Mouse (Mus musculus) cerebellum, adult 8-10 months (tissue): Measurements from ENCODE around the gene Kif1b.
A peak's percentile ranks its signal among the peaks of the same experiment; 100 is the strongest.
"Not testable (repeated sequence)": the region's sequence is repeated elsewhere in the genome, so short reads cannot be mapped to it uniquely, and the experiment has no call there.

ENCODE experiments used
- DNase-seq: peaks from one replicate; pipeline ENCODE4 v3.0.0; 2022

Gene Kif1b

DNA sequence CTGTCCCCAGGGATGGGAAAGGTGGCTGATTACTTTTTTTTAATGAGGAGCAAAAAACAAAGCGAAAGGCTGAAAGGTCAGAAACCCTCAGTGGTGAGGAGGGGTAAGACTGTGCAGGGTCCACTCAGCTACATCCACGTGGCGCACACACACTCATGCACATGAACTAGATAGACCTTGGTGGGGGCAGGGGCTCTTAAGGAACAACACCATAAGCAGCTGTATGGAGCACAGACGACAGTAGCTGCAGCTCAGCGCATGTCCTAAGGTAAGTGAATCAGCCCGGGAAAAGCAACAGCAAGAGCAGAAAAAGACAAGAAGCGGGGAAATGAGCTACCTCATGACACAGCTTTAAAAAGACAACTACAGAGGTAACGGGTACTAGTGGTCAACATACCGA is 44.3 kb downstream of the Kif1b start:
- no peak for DNase-seq

DNA sequence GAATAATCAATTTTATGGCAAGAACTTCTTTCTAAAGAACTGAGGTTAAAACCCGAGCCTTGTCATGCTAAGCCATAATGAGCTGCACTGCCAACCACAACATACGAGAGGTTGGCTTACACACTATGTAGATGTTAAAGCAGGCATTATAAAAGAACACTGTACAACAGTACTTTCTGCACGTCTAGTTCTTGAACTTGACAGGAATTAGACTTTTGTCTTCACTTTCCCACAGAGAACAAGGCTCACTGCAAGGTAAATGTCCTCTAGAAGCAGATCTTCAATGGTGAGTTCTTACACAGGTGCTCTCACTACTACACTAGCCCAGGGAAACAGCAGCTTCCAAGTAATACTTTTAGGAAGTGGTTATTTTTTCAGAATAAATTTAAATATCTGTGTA is 46.0 kb downstream of the Kif1b start:
- no peak for DNase-seq

DNA sequence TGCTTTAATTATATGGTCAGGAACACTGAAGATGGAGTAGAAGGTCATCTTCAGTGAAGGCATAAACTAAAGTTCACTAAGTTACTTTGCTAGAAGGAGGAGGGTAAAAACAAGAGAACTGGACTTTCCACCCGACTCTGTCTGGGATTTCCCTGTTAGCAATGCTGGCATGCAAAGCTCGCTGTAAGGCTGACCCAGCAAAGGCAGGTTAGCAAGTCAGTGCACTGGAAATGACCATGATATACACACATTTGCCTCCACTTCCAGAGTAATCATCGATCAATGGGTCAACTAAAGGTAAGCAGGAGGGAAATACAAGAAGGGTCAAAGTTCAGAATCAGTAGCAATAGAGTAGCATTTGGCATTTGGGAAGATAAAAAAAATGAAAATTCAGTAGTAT is 46.6 kb downstream of the Kif1b start:
- DNase-seq: no peak

DNA sequence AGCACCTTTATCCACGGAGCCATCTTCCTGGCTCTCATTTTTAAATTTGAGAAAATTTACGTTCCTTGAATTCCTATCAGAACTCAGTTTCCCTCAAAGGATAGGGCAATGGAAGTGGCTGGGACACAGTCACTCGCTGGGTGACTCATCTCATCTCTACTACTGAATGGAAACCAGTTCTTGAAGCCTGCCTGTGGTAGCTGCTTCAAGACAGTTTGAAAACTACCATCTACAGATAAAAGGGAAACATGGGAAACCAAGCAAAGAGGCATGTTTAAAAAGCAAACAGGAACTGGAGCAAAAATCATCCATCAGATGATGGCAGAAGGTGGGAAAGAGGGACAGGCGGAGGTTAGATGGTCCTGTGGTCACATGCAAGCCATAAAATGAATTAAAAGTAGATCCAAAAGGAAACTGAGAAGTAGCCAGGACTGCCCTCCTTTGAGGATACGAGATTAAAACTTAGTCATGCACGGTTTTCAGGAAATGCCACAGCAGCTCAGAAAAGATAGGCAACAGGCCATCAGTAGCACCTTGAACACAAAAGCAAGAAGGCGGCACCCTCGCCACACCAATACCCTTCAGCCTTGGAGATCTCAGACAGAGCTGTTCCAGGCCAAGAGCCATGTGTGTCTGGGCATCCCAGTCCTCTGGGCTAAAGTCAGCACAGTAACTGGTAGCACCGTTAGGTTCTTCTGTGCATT is 48.0 kb downstream of the Kif1b start:
- no peak for DNase-seq

DNA sequence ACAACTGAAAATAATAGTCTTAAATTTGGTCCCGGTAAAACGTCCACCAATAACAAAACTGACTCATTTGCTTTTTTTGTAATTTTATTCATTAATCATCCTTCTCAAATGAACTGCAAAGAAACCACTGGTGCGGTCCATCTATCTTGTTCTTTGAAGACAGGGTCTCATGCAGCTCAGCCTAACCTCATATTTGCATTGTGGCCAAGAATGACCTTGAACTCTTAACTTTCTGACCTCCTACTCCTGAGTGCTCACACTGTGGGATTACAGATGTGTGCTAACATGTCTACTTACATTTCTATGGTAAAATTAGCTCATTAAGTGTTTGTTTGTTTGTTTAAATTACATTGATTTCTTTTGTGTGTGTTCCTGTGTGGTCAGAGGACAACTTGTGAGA is 48.6 kb downstream of the Kif1b start:
- no peak for DNase-seq

DNA sequence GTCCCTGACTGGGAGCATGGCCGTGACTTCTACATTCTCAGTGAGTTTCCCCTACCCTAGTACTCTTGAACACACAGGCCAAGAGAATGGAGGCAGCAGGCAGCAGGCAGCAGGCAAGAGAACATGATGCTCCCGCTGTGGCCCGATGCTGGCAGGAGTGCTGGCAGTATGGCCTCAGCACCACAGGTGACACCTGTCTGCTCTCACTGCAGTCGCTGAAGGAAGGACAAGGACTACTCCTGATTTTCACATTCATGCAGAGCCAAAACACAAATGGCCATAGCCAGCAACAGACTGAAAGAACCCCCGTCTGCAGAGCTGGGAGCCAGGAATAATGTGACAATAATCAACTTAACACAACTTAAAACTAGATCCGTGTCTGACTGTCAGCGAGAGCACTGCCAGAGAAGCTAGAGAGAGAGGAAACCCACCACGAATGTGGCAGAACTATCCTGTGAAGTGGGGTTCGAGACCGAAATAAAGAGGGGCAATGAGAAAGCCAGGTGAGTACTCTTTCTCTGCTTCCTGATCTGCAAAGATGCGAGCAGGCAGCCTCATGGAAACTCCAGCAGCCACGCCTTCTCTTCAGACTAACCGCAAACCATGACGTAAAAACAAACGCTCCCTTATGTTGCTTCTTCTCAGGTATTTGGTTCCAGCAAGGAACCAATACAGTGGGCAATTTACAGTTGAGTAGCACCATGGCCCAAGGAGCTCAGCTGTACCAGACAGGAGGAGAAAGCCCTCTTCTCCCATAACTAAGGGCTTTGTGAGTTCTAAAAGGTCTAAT is 50.8 kb downstream of the Kif1b start:
- peak; percentile 74 for DNase-seq

DNA sequence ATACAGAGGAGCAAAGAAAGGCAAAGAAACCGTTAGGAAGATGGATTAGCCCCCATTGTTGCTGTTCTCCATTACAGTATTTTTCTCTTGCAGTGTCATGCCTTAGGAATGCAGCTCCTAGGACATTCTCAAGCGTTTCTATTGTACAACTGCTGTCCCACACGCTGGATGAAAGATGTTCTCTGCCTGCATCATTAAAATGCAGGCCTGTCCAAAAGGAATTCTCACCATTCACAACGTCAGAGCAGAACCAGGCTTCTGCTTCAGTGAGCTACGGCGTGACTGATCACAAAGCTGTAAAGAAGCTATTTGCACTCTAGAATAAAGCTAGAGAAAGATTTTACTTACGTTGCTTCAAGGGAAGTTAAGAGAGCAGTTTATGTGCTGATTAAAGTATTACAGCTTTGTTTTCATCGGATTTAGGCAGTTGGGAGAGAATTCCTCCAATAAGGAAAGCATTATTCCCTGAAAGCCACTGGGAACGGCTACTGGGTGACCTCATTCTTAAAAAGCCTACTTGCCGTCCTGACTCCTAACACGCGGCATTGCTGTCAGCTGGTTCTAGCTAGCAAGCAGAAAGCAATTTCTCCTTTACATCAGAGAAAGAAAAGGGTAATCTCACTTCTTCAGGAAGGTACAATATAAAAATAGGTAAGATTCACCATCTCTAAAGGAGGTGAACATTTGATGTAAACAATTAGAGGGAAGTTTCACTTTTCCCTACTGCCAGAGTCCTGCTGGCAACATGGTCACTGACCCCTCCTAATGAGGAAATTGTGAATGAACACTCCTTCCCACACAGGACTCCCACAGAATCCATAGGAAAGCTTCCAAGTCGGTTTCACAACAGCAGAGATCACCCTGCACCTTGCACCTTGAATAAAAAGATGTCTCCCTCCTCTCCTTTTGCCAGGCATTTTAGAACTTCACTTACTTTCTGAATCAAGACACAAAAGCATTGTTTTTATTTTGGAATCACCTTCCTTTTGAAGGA is 51.9 kb downstream of the Kif1b start:
- DNase-seq: no peak

DNA sequence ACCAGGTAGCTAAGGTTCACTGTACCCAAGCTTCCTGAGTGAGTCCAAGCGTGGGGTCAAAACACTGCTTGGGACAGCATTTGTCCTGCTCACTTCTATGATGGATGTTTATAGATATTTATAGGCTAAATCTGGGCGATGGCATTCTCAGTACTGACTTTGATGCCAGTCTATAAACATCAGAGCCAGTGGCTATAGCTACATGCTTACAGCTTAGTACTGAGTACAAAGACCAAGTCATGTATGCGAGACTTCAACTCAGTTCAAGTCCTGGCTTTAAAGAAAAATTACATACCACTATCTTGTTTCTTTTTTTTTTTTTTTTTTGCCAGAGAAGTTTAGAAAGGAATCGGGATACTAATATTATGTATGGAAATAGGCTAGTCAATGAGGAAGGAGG is 52.7 kb downstream of the Kif1b start:
- DNase-seq: no peak

DNA sequence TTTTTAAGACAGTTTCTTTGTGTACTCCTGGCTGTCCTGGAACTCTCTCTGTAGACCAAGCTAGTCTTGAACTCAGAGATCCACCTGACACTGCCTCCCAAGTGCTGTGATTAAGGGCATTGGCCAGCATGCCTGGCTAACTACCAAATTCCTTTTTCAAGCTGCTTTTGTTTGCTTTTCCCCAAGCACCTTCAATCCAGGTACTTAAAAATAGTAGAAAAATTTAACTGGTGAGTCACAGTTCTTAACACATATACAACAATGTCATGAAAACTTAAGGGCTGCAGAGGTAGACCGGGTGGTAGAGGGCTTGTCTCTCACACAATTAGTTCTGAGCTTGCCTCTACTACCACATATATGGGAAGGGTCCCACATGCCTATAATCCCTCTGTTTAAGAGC is 58.2 kb downstream of the Kif1b start:
- DNase-seq: no peak

DNA sequence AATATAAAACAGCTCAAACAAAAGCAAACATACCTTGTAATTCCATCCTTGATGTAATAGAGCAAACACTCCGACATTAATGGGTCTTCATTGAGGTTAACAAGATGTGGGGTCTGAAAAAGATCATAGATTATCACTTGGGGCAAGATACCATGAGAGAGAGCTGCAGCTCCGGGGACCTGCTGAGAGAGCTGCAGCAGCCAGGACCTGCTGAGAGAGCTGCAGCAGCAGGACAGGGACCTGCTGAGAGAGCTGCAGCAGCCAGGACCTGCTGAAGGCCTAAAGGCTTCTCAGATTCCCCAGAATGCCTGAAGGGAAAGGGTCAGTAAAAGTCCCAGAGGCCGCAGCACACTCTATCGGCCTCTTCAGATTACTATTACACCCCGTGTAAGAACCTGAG is 59.7 kb downstream of the Kif1b start:
- no peak for DNase-seq

DNA sequence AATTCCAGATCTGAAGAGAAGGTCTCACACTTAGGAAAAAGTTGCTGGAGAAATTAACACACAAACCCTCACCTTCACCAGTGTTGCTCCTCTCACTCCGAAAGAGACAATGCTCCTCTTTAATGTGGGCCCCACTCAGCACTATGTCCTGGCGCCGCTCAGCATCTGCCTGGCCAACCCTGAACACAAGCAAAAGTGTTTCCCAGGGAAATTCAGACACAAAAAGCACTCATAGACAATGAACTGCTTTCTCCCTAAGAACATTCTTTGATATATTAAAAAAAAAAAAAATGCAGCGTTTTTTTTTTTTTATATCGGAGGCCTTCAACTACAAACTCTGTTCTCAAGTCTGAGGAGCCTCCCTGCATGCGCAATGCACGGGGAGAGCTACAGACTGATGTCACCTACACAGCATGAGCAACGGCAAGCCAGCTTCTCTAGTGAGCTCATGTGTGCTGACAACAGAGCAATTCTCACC is 60.3 kb downstream of the Kif1b start:
- DNase-seq: no peak

DNA sequence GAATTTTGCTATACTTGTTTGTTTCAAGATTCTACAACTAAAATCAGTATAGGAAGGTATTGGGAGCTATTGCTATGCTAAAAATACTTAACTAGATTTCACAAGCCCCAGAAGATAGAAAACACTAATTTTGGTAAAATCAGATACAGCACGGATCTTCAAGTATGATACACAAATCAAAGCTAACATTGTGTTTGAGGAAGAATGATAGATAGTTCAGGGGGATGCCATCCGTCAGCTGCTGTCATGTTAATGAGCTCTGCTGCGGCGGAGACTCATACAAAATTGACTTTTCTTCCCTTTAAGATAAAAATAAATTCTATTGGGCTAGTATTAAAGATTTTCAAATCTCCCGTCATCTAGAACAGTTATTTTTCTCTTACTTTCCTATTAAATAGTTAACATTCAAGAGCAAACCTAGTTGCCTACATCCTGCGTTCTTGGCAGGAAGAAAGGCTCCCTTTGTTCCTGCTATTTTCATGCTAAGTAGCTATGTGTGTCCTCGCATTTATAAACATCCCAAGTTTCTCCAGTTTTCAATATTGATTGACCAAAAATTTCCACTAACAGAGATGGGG is 60.8 kb downstream of the Kif1b start:
- DNase-seq: no peak

DNA sequence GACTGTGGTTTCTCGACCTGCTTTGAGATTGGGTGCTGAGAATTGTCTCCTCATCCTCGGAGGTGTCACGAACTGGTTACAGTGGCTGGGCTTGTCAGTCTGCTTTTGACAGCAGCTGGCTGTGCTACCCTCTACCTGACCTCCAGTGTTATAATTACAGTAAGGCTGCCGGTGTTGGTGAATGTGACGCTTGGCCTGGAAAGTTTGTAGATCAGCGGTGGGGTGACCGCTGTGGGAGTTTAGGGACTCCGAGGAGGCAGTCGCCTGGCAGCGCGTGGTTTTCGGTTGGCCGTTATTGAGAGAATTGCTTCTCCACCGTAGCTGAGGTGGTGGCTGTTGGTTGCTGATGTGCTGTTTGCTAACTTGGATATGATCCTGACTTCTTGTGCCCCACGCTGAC is 70.5 kb downstream of the Kif1b start:
- DNase-seq: no peak

DNA sequence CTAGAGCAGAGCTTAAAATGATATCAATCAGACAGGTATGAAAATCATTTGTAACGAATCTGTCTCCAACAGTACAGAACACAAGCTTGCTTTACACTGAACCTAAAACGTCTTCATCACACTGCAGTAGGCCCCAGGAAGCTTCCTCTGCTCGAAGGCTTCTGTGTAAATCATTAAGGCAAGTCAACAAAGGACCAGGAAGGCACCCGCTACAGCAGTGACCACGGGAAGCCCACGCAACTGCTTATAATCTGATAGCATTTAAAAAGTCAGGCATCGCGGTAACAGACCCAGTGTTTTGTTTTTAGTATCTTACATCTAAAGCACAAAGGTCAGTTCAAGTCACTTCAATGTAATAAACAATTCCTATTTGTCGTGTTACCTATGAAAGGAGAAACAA is 73.6 kb downstream of the Kif1b start:
- DNase-seq: no peak

DNA sequence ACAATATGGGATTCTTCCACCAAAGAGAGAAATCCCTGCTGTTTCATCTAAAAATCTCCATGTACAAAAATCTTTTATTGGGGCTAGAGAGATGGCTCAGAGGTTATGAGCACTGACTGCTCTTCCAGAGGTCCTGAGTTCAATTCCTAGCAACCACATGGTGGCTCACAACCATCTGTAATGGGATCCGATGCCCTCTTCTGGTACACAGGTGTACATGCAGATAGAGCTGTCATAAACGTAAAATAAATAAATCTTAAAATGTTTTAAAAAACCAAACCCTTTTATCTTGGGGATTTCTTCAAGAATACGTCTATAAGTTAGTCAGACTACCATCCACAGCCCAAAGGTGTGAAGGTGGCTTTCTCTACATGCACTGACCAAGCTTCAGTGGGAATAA is 78.8 kb downstream of the Kif1b start:
- not testable (repeated sequence) for DNase-seq

DNA sequence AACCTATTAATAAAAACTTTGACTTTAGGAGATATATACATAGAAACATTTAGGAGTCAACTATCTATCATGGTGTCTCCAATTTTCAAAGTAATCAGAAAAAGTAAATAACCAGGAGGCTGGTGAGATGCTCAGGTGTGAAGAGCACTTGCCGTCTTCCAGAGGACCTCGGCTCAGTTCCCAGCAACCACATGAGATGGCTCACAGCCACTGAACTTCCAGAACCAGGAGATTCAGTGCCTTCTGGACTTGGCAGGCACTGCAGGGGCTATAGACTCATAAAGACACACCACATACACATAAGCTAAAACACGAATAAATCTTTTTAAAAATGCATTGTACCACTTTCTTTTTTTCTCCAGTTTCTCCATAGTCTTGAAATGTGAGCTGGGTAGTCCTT is 79.2 kb downstream of the Kif1b start:
- DNase-seq: no peak

DNA sequence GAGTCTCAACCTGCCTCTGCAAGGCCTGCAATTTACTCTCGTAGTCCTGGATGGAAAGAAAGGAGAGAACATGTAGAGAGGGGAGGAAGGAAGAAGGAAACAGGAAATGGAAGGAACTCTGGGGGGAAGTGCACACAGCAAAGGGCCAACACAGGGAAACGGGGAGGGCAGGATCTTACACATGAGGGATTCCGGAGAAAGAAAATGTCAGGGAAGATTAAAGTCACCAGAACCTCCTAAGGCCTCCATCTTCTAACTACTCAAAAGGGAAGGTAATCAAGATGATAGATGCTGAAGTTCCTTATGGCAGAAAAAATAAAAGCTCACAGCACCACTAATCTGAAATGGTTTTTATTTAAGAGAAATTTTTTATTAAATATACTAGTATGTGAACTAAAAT is 81.2 kb downstream of the Kif1b start:
- no peak for DNase-seq

DNA sequence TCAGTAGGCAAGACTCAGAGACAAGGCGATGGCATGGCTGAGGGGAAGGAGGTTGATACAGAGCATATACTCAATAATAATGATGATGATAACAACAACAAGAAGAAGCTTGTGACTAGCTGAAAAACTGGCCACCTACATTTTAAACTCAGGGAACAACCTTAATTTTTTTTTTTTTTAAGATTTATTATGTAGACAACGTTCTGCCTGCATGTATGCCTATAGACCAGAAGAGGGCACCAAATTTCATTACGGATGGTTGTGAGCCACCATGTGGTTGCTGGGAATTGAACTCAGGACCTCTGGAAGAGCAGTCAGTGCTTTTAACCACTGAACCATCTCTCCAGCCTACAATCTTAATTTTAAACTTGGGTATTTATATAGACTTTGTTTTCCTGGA is 84.0 kb downstream of the Kif1b start:
- DNase-seq: no peak

DNA sequence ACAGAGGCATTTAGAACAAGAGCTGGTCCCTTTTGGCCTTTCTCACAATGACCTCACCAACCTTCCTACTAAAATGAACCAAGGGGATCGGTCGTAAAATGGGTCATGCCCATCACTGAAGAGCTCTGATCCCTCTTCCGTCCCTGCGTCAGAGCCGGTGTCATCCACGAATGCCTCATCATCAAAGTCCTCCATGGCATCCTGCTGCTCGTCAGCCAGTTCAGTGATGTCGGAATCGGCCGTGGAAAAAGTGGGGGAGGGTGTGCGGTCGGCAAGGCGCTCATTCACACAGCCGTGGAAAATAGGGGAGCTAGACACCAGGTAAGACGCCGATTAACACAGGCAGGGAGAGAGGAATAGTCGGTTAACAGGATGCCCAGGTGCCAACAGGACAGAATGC is 87.0 kb downstream of the Kif1b start:
- DNase-seq: no peak

DNA sequence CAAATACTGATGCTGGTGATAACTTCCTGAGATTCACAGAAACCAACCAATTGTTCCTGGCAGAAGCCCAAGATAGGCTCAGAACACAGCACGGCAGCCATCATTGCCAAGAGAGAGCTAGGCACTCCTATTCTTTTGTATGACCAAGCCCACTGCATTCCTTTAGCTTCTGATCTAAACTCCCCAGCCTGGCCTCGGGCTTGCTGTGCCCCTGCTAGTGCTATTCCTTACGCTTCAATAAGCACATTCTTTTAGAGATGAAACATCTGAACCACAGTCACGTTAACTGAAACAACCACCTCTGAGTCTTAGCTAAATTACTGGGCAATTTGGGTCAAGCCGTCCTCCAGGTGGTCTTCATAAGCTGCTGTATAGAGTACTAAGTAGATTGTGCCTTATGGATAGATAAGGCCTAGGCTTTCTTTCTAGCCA is 87.4 kb downstream of the Kif1b start:
- DNase-seq: peak; percentile 65

DNA sequence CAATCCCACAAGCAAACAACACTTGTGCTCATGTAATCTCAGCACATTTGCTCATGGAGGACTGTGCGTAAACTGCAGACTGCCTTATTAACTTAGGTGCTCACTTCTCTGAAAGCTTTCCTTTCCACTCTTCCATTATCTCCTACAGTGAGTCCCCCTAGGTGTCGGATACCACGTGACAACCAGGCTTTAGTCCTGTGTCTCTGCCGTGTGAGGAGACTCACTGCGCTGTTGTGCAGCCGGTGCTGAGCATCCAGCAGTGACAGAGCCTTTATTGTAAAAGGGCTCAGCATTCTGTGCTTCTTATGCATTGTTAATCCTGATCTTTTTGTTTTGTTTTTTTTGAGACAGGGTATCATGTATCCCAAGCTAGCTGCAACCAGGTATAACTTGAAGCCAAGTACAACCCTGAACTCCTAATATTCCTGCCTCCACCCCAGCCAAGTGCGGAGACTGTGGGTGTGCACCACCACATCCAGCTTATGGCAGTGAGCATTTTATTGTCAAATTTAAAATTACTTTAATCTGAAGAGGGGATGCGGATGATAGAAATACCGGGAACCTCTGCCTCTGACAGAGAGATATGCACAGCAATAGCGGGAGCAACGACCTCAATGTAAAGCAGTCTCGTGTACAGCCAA is 88.0 kb downstream of the Kif1b start:
- DNase-seq: no peak

DNA sequence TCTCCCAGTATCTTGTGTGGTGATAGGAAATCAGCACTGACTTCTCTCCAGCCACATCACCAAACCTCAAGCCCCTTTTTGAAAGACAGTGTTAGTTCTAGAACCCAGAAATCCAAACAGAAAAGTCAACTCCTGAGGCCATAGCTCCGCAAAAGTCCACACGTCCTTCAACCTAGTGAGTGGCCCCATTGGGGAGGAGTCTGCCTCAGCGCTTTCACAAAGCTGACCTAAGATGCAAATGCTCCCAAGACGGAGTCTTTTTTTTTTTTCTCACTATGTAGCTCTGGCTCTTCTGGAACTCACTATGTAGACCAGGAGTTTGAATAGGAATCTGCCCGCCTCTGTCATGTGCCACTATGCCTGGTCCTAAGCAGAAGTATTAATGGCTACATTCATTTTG is 89.0 kb downstream of the Kif1b start:
- DNase-seq: no peak
